Mouse (Mus musculus) midbrain, embryonic 16.5 days (tissue): Measurements from ENCODE around the gene Kcnj6. TPM values are rescaled to one million over a fixed set of nuclear protein-coding genes. Genes with fewer than 3 reads are reported as not detected.

Experiments used
- ATAC-seq: fragments of 200-750 bp; cut with Nextera tagmentation; 2 replicates; pipeline ENCODE4 v1.8.0; 2017; ENCODE audit warnings: moderate TSS enrichment
- H3K27ac ChIP-seq: fragments of 300-500 bp; sonication (generic); 2 replicates; pipeline ENCODE4 v1.5.1; 2014; ENCODE audit warnings: mild to moderate bottlenecking, low read length, mixed read lengths
- H3K27me3 ChIP-seq: fragments of 300-500 bp; sonication (generic); 2 replicates; pipeline ENCODE4 v1.6.1; 2014; ENCODE audit warnings: low read depth, low read length, mixed read lengths; ENCODE audit not compliant: control insufficient read depth, insufficient read depth
- H3K36me3 ChIP-seq: fragments of 300-500 bp; sonication (generic); 2 replicates; pipeline ENCODE4 v1.6.1; 2014; ENCODE audit warnings: mild to moderate bottlenecking, low read length, moderate library complexity, mixed read lengths; ENCODE audit not compliant: control insufficient read depth, insufficient read depth
- H3K4me1 ChIP-seq: fragments of 300-500 bp; sonication (generic); 2 replicates; pipeline ENCODE4 v1.6.1; 2014; ENCODE audit warnings: mild to moderate bottlenecking, low read length, mixed read lengths; ENCODE audit not compliant: control insufficient read depth, insufficient read depth
- H3K4me2 ChIP-seq: fragments of 300-500 bp; sonication (generic); 2 replicates; pipeline ENCODE4 v1.6.1; 2014; ENCODE audit warnings: mild to moderate bottlenecking, low read length, mixed read lengths
- H3K4me3 ChIP-seq: fragments of 300-500 bp; sonication (generic); 2 replicates; pipeline ENCODE4 v1.5.1; 2014; ENCODE audit warnings: low read depth, mild to moderate bottlenecking, low read length, moderate library complexity, mixed read lengths
- H3K9ac ChIP-seq: fragments of 300-500 bp; sonication (generic); 2 replicates; pipeline ENCODE4 v1.6.1; 2014; ENCODE audit warnings: low read depth, low read length, mixed read lengths
- H3K9me3 ChIP-seq: fragments of 300-500 bp; sonication (generic); replicated peaks from 2 replicates; pipeline ENCODE4 v1.6.1; 2014; ENCODE audit warnings: mild to moderate bottlenecking, low read length, mixed read lengths; ENCODE audit not compliant: control insufficient read depth, poor library complexity, severe bottlenecking
- WGBS: fragments of 180-500 bp; shearing (Covaris S2); extraction: QIAGEN DNeasy Blood & Tissue Kit; methylation state at CpG from one replicate; pipeline ENCODE4 v1.1.7; 2014; 5-methylcytosine and 5-hydroxymethylcytosine counted together
- polyA plus RNA-seq: library from polyadenylated mRNA; unstranded; fragments of >200 nt; fragmentation: Nextera tagmentation; extraction: Ambion mirVana; gene quantifications from 2 replicates; pipeline ENCODE4 v1.2.1, GENCODE M21; 2015

Gene Kcnj6
- polyA plus RNA-seq, 1 experiment from 2014 or later: 6.5 TPM

GRCm38 (mm10) chr16:94882111-94882510, 115.4 kb downstream of the Kcnj6 start:
- Histone ChIP-seq H3K9ac (no peak overlapping the region), H3K4me2 (no peak overlapping the region), H3K27me3 (no peaks in the 10 kb centered on the region), H3K4me1 (no peaks in the 10 kb centered on the region), H3K27ac (no peak overlapping the region), H3K36me3 (no peaks in the 10 kb centered on the region), H3K9me3 (no peaks in the 10 kb centered on the region), H3K4me3 (no peak overlapping the region)
- 62% methylated on average over 7 of the region's 7 CpGs for WGBS
- ATAC-seq: no peak

- H3K36me3 ChIP-seq: no peaks in the 10 kb centered on the region
- H3K9ac ChIP-seq: no peak overlapping the region
- ATAC-seq: peak; percentile 83; the same call in 1 of the 2 replicates
- H3K9me3 ChIP-seq: no peaks in the 10 kb centered on the region
- H3K27ac ChIP-seq: peak overlapping the region; percentile 49
- H3K4me2 ChIP-seq: no peak overlapping the region
- H3K27me3 ChIP-seq: no peaks in the 10 kb centered on the region
- peaks cover 6% of the 10 kb centered on the region; the same call in 1 of the 2 replicates for H3K4me1 ChIP-seq
- no peak overlapping the region for H3K4me3 ChIP-seq
- WGBS: 17% methylated on average over 9 of the region's 9 CpGs
These were observed 124.8 kb downstream of the Kcnj6 start for GRCm38 (mm10) chr16:94872614-94873272.

DNA sequence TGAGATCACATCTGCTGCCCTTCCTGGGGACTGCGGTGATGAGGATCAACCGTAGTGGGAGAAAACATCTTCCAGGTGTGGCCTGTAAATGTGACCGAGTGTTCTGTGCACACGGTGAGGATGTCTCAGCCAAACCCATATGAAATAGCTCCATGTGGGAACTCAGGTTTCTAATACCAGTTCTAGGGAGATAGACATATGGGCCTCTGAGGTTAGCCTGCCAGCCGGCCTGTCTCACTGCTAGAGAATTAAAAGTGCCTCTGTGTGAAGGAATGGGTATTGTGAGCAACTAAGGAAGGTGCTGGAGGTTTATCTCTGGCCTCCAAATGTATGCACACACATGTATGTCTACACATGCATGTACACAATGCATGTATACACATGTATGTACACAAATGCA, 129.1 kb downstream of the Kcnj6 start:
- WGBS: 87% methylated on average over 5 of the region's 5 CpGs
- no peak overlapping the region for H3K9ac ChIP-seq
- no peak for ATAC-seq
- no peaks in the 10 kb centered on the region for H3K9me3 ChIP-seq
- no peak overlapping the region for H3K4me2 ChIP-seq
- no peaks in the 10 kb centered on the region for H3K27me3 ChIP-seq
- H3K4me3 ChIP-seq: no peak overlapping the region
- no peaks in the 10 kb centered on the region for H3K36me3 ChIP-seq
- H3K27ac ChIP-seq: no peak overlapping the region
- peaks cover 8% of the 10 kb centered on the region; the same call in 1 of the 2 replicates for H3K4me1 ChIP-seq

DNA sequence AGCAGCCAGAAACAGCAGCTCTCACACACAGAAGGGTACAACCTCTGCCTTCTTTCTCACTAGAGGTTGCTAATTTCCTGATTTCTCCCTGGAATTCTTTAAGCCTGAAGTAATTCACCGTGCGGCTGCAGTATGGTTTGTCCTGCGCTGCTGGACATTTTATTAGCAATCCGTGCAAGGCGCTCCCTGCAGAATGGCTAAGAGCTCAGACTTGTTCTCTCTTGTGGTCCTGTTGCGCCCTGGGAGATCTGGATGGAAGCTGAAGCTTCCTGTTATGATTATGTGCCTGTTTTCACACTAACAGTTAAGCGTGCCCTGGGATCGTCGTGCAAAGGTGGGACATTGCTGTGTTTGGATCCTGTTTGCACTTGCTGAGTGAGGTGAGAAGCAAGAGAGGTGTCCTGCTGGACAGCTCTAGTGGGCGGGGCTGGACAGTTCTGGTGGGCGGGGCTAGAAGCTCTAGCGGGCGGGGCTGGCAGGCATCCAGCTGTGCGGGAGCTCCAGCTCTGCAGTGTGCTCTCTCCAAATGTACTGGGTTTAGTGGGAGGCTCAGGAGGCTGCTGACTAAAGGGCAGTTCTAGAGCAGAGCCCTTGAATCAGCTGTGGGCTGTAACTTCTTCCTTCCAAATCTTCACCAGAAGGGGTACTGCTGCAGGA, 131.1 kb downstream of the Kcnj6 start:
- 48% methylated on average over 14 of the region's 14 CpGs for WGBS
- no peak overlapping the region for H3K27ac ChIP-seq
- no peak overlapping the region for H3K9ac ChIP-seq
- ATAC-seq: no peak
- no peaks in the 10 kb centered on the region for H3K36me3 ChIP-seq
- no peaks in the 10 kb centered on the region for H3K9me3 ChIP-seq
- H3K4me3 ChIP-seq: no peak overlapping the region
- no peak overlapping the region for H3K4me2 ChIP-seq
- H3K4me1 ChIP-seq: peaks cover 2% of the 10 kb centered on the region; the same call in 1 of the 2 replicates
- no peaks in the 10 kb centered on the region for H3K27me3 ChIP-seq

- no peak overlapping the region for H3K27ac ChIP-seq
- no peaks in the 10 kb centered on the region for H3K27me3 ChIP-seq
- peaks cover 2% of the 10 kb centered on the region; the same call in 1 of the 2 replicates for H3K4me1 ChIP-seq
- H3K9me3 ChIP-seq: no peaks in the 10 kb centered on the region
- H3K4me3 ChIP-seq: no peak overlapping the region
- WGBS: 91% methylated on average over 1 of the region's 1 CpGs
- H3K9ac ChIP-seq: no peak overlapping the region
- no peak for ATAC-seq
- H3K4me2 ChIP-seq: no peak overlapping the region
- H3K36me3 ChIP-seq: no peaks in the 10 kb centered on the region
These were observed 131.7 kb downstream of the Kcnj6 start for GRCm38 (mm10) chr16:94865796-94866195.

- 95% methylated on average over 7 of the region's 7 CpGs for WGBS
- ATAC-seq: no peak
These were observed 132.4 kb downstream of the Kcnj6 start for GRCm38 (mm10) chr16:94865101-94865500.

DNA sequence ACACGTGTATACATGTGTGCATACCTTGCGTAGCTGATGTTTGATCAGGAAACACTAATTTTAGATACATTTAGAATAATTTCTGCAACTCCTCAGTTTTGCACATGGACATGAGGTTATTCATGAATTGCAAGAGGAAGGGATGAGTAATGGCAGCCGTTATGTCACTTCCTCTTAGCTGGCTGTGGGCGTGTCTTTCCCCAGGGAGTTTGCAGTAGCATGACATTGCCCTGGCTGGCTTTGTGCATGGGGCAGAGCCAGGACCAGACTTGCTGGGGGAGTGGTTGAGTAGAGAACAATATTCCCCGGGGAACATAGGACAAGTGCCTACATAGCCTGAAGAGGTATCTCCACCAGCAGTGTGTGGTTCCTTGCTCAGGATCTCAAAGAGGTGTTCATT, 134.0 kb downstream of the Kcnj6 start:
- Histone ChIP-seq H3K36me3 (no peaks in the 10 kb centered on the region), H3K4me2 (no peak overlapping the region), H3K4me3 (no peak overlapping the region), H3K9me3 (no peaks in the 10 kb centered on the region), H3K27me3 (no peaks in the 10 kb centered on the region), H3K9ac (no peak overlapping the region), H3K4me1 (peaks cover 2% of the 10 kb centered on the region; the same call in 1 of the 2 replicates), H3K27ac (no peak overlapping the region)
- 93% methylated on average over 5 of the region's 5 CpGs for WGBS
- ATAC-seq: no peak

More at GRCm38 (mm10) chr16:94865101-94865500, 132.4 kb downstream of the Kcnj6 start:
- Histone ChIP-seq H3K4me3 (no peak overlapping the region), H3K9me3 (no peaks in the 10 kb centered on the region), H3K4me2 (no peak overlapping the region), H3K27me3 (no peaks in the 10 kb centered on the region), H3K27ac (no peak overlapping the region), H3K4me1 (peaks cover 2% of the 10 kb centered on the region; the same call in 1 of the 2 replicates), H3K36me3 (no peaks in the 10 kb centered on the region), H3K9ac (no peak overlapping the region)

DNA sequence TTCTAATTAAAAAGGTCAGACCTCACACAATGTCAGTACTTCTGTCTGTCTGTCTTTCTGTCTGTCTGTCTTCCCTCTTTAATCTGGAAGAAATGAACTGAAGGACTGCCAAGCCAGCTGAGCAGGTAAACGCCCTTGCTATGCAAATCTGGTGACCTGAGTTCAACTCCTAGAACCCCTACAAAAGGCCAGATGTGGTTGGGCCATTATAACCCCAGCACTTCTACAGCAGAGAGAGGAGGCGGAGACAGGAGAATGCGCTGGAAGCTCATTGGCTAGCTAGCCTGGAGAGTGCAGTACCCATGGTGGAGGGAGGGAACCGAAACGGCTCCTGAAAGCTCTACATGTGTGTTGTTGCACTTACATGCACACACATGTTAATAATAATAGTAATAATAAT, 141.5 kb downstream of the Kcnj6 start:
- ATAC-seq: no peak
- Histone ChIP-seq H3K9me3 (no peaks in the 10 kb centered on the region), H3K9ac (no peak overlapping the region), H3K27me3 (no peaks in the 10 kb centered on the region), H3K4me2 (no peak overlapping the region), H3K27ac (no peak overlapping the region), H3K4me3 (no peak overlapping the region), H3K4me1 (no peaks in the 10 kb centered on the region), H3K36me3 (no peaks in the 10 kb centered on the region)
- WGBS: 91% methylated on average over 5 of the region's 5 CpGs

GRCm38 (mm10) chr16:94852407-94853160, 144.9 kb downstream of the Kcnj6 start:
- H3K36me3 ChIP-seq: no peaks in the 10 kb centered on the region
- H3K4me2 ChIP-seq: no peak overlapping the region
- H3K27me3 ChIP-seq: no peaks in the 10 kb centered on the region
- H3K4me3 ChIP-seq: no peak overlapping the region
- ATAC-seq: no peak
- no peak overlapping the region for H3K27ac ChIP-seq
- 0 out of 2 replicates have a peak, but pooled peaks cover 2% of the 10 kb centered on the region for H3K4me1 ChIP-seq
- H3K9ac ChIP-seq: no peak overlapping the region
- no peaks in the 10 kb centered on the region for H3K9me3 ChIP-seq
- 84% methylated on average over 19 of the region's 19 CpGs for WGBS
